Comparison of ENCODE assay signal across 25 mouse cellular contexts in genomic region chr8:89372761-89373160, GRCm38 (mm10).
"Had no signal": no experiment of that assay in that cellular context is flagged by ENCODE, and none has a peak within 500 bp of the region (broad histone marks: within the 10 kb centered on the region; RNA-seq: fewer than 3 reads in every experiment).

No protein-coding gene starts in this region.

- DNase-seq: gastrocnemius, adult 2 months; gastrocnemius, postnatal 10 days; gastrocnemius, postnatal 25 days; heart, adult 2 months; heart, postnatal 10 days; heart, postnatal 4 days; kidney, adult 18-20 months; kidney, adult 9 months; kidney, postnatal 10 days; kidney, postnatal 25 days; kidney, postnatal 4 days had no signal

- H3K9ac ChIP-seq: heart, embryonic 12.5 days; hindbrain, embryonic 12.5 days; hindbrain, embryonic 14.5 days; intestine, embryonic 15.5 days; limb, embryonic 12.5 days; liver, embryonic 14.5 days had no signal

- H3K4me1 ChIP-seq: heart, embryonic 12.5 days; intestine, embryonic 15.5 days had no signal

- H3K27me3 ChIP-seq: heart, embryonic 12.5 days; hindbrain, embryonic 12.5 days; intestine, embryonic 15.5 days had no signal

- H3K36me3 ChIP-seq: heart, embryonic 12.5 days; hindbrain, embryonic 10.5 days; hindbrain, embryonic 12.5 days; intestine, embryonic 15.5 days; limb, embryonic 10.5 days; limb, embryonic 12.5 days had no signal

- H3K4me2 ChIP-seq: heart, embryonic 12.5 days; hindbrain, embryonic 12.5 days; hindbrain, embryonic 14.5 days; intestine, embryonic 15.5 days; limb, embryonic 12.5 days; liver, embryonic 11.5 days had no signal

- H3K27ac ChIP-seq: gastrocnemius, adult 2 months; heart, adult 2 months; hindbrain, embryonic 10.5 days; hindbrain, embryonic 12.5 days; hindbrain, embryonic 14.5 days; intestine, embryonic 15.5 days; layer of hippocampus, adult 2 months; left cerebral cortex, adult 2 months; limb, embryonic 10.5 days; limb, embryonic 12.5 days; liver, embryonic 14.5 days had no signal

- H3K9me3 ChIP-seq: heart, embryonic 12.5 days; hindbrain, embryonic 10.5 days; hindbrain, embryonic 12.5 days; intestine, embryonic 15.5 days; limb, embryonic 10.5 days; limb, embryonic 12.5 days had no signal

- H3K4me3 ChIP-seq: gastrocnemius, adult 2 months; heart, adult 2 months; heart, embryonic 12.5 days; hindbrain, embryonic 10.5 days; hindbrain, embryonic 12.5 days; intestine, embryonic 15.5 days; layer of hippocampus, adult 2 months; left cerebral cortex, adult 2 months; limb, embryonic 10.5 days; limb, embryonic 12.5 days had no signal

- ATAC-seq: hindbrain, embryonic 16.5 days; inflammation-experienced regulatory T-cells, adult 6 months; intestine, embryonic 15.5 days; intestine, postnatal 0 days had no signal
